Mouse (Mus musculus): ENCODE data around the gene Ptpn4. TPM values are rescaled to one million over a fixed set of nuclear protein-coding genes. Genes with fewer than 3 reads are reported as not detected.

Ptpn4 gene
- polyA plus RNA-seq, 1 experiment from 2014 or later: 17.7 TPM

Other genes with a start within 250 kb of the Ptpn4 start
- gene Epb41l5, start 188.6 kb downstream of the Ptpn4 start, polyA plus RNA-seq (2014; fragmentation: Nextera tagmentation; extraction: Ambion mirVana): 48.9 and 50.0 TPM in 2 replicates
- gene Tmem177, start 75.6 kb upstream of the Ptpn4 start, polyA plus RNA-seq (2014; fragmentation: Nextera tagmentation; extraction: Ambion mirVana): 9.2 and 10.8 TPM in 2 replicates
- 0.08 TPM in 1 of 2 replicates, not detected in the other for gene Cfap221, start 159.6 kb upstream of the Ptpn4 start, polyA plus RNA-seq (2014; fragmentation: Nextera tagmentation; extraction: Ambion mirVana)
- gene Sctr, start 169.3 kb upstream of the Ptpn4 start, polyA plus RNA-seq (2014; fragmentation: Nextera tagmentation; extraction: Ambion mirVana): 0.53 and 0.62 TPM in 2 replicates
- 6.8 and 7.3 TPM in 2 replicates for gene Tmem37, start 236.5 kb upstream of the Ptpn4 start, polyA plus RNA-seq (2014; fragmentation: Nextera tagmentation; extraction: Ambion mirVana)